Mouse (Mus musculus): ENCODE data around the gene Lpar3.

The Lpar3 gene

DNA sequence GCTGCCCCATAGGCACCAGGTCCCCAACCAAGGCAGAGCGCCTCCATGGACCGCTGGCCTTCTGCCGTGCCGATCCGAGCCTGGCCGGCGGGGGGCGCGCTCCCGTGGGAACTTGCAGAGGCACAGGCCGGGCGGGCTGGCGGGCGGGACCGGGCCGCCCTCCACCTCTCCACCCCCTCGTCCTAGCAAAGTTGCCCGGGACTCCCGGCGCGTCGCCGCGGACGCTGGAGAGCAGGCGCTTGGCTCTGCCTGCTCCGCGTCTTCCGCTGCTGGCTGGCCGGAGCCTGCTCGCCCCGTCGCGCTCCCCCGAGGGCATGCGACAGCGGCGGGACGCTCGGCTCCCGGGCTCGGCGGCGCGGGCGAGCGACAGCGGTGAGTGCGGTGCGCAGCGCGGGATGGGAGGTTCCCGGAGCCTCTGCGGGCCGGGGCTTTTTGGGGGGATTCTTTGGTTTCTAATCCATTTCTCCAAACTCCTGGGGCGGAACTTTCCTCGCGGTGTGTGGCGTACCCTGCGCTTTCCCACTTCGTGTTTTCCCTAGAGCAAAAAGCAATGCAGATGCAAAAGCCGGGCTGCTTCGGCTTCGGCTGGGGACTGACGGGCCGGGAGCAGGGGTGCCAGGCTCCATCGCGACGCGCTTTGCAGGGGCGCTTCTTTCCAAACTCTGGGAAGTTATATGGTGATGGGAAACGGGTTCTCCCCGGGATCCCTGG, at the start of gene Lpar3:
Gene Lpar3 (plus strand): TSS at position 188 of the 711 bp plus-strand sequence.
- DNase-seq (ENCODE audit: low spot score): peak; percentile 40

GRCm38 (mm10) chr3:146173030-146173429, 47.7 kb upstream of the Lpar3 start:
- DNase-seq (ENCODE audit: low spot score): no peak

- DNase-seq (ENCODE audit: low spot score): no peak
Observed at GRCm38 (mm10) chr3:146174215-146174614, 46.5 kb upstream of the Lpar3 start.

- DNase-seq (ENCODE audit: low spot score): no peak
Observed at GRCm38 (mm10) chr3:146177295-146177694, 43.5 kb upstream of the Lpar3 start.

- peak; percentile 25 for DNase-seq (ENCODE audit: low spot score)
Observed at GRCm38 (mm10) chr3:146177748-146178582, 42.8 kb upstream of the Lpar3 start.

DNA sequence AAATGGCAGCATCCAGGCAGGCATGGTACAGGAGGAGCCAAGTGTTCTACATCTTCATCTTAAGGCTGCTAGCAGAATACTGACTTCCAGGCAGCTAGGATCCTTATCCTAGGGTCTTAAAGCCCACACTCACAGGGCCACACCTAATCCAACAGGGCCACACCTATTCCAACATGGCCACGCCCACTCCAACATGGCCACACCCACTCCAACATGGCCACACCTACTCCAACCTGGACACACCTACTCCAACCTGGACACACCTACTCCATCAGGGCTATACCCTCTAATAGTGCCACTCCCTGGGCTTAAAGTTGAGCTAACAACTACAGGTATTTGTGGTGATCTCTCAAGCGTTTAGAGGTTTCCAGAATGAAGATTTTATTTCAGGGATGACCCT, 40.4 kb upstream of the Lpar3 start:
- no peak for DNase-seq (ENCODE audit: low spot score)

DNA sequence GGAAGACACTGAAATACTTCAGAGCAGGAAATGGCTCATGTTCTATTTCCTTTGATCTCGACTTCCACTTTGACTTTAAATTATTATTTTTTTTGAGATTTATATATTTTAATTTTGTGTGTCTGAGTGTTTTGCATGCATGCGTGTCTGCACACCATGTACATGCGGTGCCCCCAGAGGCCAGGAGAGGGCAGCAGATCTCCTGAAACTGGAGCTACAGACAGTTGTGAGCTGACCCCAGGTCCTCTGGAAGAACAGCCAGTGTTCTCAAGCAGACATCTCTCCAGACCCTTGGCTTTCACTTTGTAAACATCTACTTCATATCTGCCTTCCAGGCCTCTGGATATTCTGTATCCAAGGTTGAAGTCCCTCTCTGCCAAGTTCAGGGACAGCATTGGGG, 39.8 kb upstream of the Lpar3 start:
- peak; percentile 29 for DNase-seq (ENCODE audit: low spot score)

GRCm38 (mm10) chr3:146184992-146185657, 35.6 kb upstream of the Lpar3 start:
- DNase-seq (ENCODE audit: low spot score): peak; percentile 15

DNA sequence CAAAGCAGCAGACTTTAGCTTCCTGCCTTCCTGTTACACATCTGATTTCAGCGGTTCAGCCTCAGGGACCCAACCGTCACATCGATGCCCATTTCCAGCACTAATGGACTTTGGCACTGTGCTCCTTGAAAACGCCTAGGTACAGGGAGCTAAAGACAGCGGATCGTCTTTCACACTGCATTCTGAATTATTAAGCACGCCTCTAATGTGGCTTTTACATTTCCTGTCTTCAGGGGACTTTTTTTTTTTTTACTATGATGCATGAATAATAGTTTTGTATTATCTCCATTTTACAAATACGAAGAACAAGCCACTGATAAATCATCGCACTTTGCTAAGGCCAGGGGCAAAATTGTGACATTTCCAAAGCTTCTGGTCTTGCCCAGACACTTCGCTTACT, 34.7 kb upstream of the Lpar3 start:
- DNase-seq (ENCODE audit: low spot score): no peak

- no peak for DNase-seq (ENCODE audit: low spot score)
Observed at GRCm38 (mm10) chr3:146189933-146190332, 30.8 kb upstream of the Lpar3 start.

GRCm38 (mm10) chr3:146192507-146192906, 28.3 kb upstream of the Lpar3 start:
- no peak for DNase-seq (ENCODE audit: low spot score)

DNA sequence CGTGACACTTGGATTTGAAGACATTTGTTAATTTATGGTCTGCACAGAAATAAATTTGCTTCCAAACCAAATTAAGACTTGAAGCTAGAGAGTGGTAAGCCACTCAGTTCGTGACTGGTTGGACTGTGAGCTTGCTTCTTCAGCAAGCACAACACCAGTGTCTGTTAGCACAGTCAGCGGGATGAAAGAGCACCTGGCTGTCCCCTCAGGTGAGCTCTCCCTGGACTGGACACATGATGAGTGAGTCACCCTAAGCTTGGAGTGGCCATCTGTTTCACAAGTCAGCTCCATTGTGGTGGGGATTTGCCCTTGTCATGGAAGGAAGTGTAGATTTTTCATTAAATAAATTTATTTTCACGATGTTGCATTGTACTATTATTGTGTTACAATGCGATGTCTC, 25.6 kb upstream of the Lpar3 start:
- no peak for DNase-seq (ENCODE audit: low spot score)

DNA sequence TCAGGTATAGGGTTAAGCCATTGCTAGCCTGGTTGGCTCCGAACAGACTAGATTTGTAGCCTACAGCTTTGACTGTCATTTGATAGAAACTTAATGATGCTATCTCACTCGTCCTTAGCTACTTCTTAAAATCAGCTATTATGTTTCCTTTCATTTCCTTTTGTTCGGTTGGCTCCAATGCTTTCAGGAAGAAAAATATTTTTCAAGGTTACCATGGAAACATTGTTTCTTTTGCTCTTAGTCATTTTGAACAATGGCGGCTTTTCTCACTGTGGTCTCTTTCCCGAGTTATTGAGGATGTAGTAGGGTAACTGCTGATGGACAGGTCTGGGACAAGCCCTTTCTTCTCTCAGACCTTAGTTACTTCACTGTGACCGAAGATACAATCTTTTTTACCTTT, 24.5 kb upstream of the Lpar3 start:
- DNase-seq (ENCODE audit: low spot score): no peak

DNA sequence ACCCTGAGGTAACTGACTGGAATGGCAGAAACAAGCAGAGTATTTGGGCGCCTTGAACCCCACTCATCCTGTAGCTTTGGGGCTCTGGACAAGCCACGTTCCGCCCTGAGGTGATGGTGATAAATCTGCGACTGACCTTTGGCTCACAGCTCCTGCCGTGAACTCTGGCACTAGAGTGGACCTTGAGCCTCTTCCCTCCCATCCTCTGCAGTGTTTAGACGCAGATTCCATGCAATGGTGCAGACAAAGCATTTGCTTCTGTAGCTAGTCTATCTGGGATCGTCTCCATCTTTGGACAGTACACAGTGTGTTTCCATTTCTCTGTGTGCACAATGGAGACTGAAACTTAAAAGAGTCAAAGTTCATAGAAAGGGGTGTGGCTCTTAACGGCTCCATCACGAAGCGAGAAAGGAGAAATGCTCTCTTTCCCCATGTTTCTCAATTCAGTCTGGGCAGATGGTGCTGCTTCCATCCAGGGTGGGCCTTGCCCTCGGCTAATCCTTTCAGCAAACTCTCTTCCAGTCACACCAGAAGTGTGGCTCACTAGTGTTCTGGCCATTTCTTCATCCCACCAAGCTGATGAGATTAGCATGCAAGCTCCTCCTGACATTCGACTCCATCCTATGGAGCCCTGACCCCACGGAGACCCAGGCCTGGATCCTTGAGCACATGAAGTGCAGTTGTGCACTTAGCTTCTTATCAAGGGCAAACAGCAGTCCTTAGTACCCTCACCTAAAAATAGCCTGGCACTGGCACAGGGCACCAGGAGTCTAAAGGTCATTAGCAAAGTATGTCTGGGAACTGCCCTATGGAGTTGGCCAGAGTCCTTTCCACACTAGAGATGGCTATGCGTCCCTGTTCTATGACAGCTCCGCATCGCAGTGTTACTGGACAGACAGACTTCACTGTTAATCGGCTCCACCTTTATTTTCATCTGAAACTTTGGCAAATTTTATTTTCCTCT, 23.7 kb upstream of the Lpar3 start:
- DNase-seq (ENCODE audit: low spot score): no peak

- no peak for DNase-seq (ENCODE audit: low spot score)
Observed at GRCm38 (mm10) chr3:146197785-146198184, 23.0 kb upstream of the Lpar3 start.

GRCm38 (mm10) chr3:146198803-146199481, 21.8 kb upstream of the Lpar3 start:
- DNase-seq (ENCODE audit: low spot score): no peak

DNA sequence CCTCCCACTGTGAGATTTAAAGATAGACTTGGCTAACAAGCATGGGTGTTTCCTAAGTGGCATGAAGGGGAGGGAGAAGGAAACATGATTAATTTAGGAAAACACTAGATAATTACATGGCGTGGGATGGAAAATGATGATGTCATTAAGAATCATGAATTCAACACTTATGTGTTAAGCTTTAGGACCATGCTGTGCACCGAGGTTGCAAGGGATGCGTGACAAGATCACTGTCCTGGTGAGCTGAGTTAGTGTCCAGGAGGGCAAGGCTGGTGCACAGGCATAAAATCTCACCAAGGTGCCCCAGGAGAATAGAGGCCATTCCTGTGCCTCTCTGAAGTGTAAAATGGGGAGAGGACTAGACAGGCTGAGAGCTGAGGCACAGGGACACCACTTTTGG, 21.3 kb upstream of the Lpar3 start:
- no peak for DNase-seq (ENCODE audit: low spot score)

- no peak for DNase-seq (ENCODE audit: low spot score)
Observed at GRCm38 (mm10) chr3:146204375-146204774, 16.4 kb upstream of the Lpar3 start.

GRCm38 (mm10) chr3:146205305-146205704, 15.5 kb upstream of the Lpar3 start:
- DNase-seq (ENCODE audit: low spot score): no peak

DNA sequence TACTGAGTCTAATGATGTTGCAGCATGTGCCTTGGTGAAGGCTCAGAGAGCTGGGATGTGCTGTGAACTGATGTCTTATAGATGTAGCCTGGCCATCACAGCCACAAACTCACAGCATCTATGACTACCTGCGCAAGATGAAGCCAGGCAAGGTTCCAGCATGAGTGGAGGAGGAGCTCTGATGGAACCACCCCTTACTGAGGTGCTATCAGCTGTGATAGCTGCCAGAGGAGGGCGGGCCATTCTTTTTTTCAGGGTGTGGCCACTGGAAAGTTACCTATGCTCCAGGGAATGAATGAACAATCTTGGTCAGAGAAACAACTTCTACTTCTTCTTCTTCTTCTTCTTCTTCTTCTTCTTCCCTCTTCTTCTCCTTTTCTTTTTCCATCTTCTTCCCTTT, 14.1 kb upstream of the Lpar3 start:
- no peak for DNase-seq (ENCODE audit: low spot score)

GRCm38 (mm10) chr3:146207440-146207839, 13.3 kb upstream of the Lpar3 start:
- no peak for DNase-seq (ENCODE audit: low spot score)
